Mouse (Mus musculus) thymus, adult 18-20 months (tissue): ENCODE measurements at regions not wholly inside any gene's neighbourhood (a gene's known extent, or its start where the extent isn't known, plus 50 kb on each side); places are given as distances from the start of the nearest gene placed in this dataset.

Experiments
- DNase-seq, 2 experiments: peaks; one replicate each; pipeline ENCODE4 v3.0.0; 2022; ENCODE audit warnings: mixed read lengths in 2 of 2

- DNase-seq, result no peak
Observed at GRCm38 (mm10) chr3:37908456-37908855, 184.2 kb upstream of the Gm5148 start.

GRCm38 (mm10) chr3:37907432-37908088 lies 183.3 kb upstream of the Gm5148 start:
- DNase-seq, result no peak

GRCm38 (mm10) chr3:37906806-37907251 lies 182.5 kb upstream of the Gm5148 start:
- DNase-seq, result no peak

- no peak for DNase-seq
Observed at GRCm38 (mm10) chr3:37904188-37904587, 179.9 kb upstream of the Gm5148 start.

GRCm38 (mm10) chr3:37903482-37903881 lies 179.2 kb upstream of the Gm5148 start:
- no peak for DNase-seq

GRCm38 (mm10) chr3:37903021-37903420 lies 178.7 kb upstream of the Gm5148 start:
- no peak for DNase-seq

- DNase-seq, result no peak
Observed at GRCm38 (mm10) chr3:37897392-37897791, 173.1 kb upstream of the Gm5148 start.

GRCm38 (mm10) chr3:37896821-37897311 lies 172.6 kb upstream of the Gm5148 start:
- peak in 1 of 2 experiments; percentile 26 for DNase-seq

- no peak for DNase-seq
Observed at GRCm38 (mm10) chr3:37894599-37894998, 170.3 kb upstream of the Gm5148 start.

GRCm38 (mm10) chr3:37890202-37890601 lies 165.9 kb upstream of the Gm5148 start:
- DNase-seq, result no peak

- DNase-seq, result no peak
Observed at GRCm38 (mm10) chr3:37888455-37888854, 164.2 kb upstream of the Gm5148 start.

- no peak for DNase-seq
Observed at GRCm38 (mm10) chr3:37887711-37888110, 163.4 kb upstream of the Gm5148 start.

- no peak for DNase-seq
Observed at GRCm38 (mm10) chr3:37886705-37887454, 162.6 kb upstream of the Gm5148 start.

GRCm38 (mm10) chr3:37885776-37886175 lies 161.5 kb upstream of the Gm5148 start:
- DNase-seq, result no peak

- no peak for DNase-seq
Observed at GRCm38 (mm10) chr3:37882417-37882816, 158.1 kb upstream of the Gm5148 start.

- no peak for DNase-seq
Observed at GRCm38 (mm10) chr3:37881016-37881415, 156.7 kb upstream of the Gm5148 start.

- no peak for DNase-seq
Observed at GRCm38 (mm10) chr3:37879056-37879455, 154.8 kb upstream of the Gm5148 start.

GRCm38 (mm10) chr3:37876016-37876765 lies 151.9 kb upstream of the Gm5148 start:
- no peak for DNase-seq

- DNase-seq, result no peak
Observed at GRCm38 (mm10) chr3:37875331-37876015, 151.2 kb upstream of the Gm5148 start.

GRCm38 (mm10) chr3:37874864-37875263 lies 150.6 kb upstream of the Gm5148 start:
- no peak for DNase-seq

- DNase-seq, result no peak
Observed at GRCm38 (mm10) chr3:37874346-37874745, 150.1 kb upstream of the Gm5148 start.

GRCm38 (mm10) chr3:37872329-37872728 lies 148.0 kb upstream of the Gm5148 start:
- DNase-seq, result no peak

- no peak for DNase-seq
Observed at GRCm38 (mm10) chr3:37871076-37871475, 146.8 kb upstream of the Gm5148 start.
